Mouse (Mus musculus) brain, embryonic 18.5 days (tissue): ENCODE data around the gene Gm12216.
"Not testable (repeated sequence)": the region's sequence is repeated elsewhere in the genome, so short reads cannot be mapped to it uniquely, and the experiment has no call there.

Source experiments
- DNase-seq: peaks from one replicate; pipeline ENCODE4 v3.0.0-alpha.2; 2012; ENCODE audit warnings: low read depth, low spot score

Gene Gm12216

DNA sequence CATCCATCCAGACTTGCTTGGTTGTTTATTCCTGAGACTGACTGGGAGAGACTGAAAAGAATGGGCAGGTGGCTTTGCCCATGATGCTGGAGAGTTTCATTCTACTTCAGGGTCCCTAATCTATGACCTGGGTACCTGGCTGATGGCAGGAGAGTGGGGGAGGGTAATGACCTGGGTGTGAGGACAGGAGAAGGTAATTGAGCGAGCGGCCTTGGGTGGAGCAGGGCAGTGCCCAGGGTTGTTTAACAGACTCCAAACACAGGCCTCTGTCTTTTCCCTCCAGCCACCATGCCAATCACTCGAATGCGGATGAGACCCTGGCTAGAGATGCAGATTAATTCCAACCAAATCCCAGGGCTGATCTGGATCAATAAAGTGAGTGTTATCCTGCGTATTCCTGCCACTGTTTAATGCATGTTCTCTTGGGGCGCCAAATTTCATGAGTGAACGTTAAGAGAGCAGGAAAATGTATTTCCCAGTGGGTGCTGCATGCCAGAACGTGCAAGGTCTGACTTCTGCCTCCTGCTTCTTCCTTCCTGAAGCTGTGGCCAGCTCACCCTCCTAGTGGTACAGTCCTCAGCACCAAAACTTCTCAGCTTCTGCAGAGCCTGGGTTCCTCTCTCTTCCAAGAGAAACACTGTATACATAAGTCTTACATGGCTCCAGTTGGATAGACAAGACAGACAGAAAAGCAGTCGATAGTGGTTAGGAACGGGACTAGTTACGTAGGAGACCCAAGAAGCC, 87.9 kb downstream of the Gm12216 start:
- no peak for DNase-seq

DNA sequence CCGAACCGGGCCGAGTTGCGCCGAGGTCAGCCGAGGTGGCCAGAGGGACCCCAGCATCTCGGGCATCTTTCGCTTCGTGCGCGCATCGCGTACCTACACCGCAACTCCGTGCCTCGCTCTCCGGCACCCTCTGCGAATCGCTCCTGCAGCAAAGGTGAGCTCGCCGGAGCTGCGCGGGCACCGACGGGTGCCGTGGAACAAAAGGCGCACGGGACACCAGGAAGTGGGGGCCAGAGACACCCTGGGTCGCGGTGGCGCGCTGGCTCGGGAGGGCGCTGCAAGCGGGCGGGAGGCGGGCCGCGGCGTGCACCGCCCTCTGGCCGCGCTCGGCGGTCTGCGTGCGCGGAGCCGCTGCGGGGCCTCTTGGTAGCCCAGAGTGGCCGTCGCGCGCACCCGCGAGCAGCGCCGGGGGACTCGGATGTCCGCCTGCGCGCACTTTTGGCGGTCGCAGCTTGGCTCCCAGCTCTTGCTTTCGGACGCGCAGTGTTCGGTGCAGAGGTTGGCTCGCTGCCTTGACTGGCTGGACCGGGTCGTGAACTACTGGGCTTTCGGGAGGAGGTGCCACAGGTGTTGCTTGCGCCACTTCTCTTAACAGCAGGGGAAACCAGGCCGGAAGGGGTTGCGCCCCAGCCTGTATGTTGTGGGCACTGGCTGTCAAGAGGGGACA, 88.8 kb downstream of the Gm12216 start:
- DNase-seq = no peak

DNA sequence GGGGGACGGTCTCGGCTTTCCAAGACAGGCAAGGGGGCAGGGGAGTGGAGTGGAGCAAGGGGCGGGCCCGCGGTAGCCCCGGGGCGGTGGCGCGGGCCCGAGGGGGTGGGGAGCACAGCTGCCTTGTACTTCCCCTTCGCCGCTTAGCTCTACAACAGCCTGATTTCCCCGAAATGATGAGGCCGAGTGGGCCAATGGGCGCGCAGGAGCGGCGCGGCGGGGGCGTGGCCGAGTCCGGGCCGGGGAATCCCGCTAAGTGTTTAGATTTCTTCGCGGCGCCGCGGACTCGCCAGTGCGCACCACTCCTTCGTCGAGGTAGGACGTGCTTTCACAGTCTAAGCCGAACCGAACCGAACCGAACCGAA, 89.3 kb downstream of the Gm12216 start, which contains the start of gene Irf1:
Gene Irf1, plus strand, starts transcription at position 255 of the 365 bp plus-strand sequence.
- peak; percentile 54 for DNase-seq

DNA sequence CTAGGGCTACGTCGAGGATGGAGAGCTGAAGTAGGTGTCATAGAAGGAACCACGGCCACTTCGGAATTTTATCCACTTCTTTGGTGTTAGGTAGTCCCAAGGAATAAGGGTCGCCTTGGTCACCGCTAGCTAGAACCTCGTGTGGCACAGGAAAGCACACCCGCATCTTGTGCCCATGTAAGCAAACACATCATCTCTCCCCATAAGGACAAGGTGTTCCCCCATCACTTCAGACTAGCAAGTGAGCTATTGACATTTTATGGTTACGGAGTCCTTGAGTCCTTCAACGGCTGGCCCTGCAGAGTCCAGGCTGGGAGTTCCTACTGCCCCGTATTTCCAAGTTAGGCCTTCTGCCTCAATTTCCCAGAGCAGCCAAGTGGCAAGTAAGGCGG, 89.9 kb downstream of the Gm12216 start:
- no peak for DNase-seq

DNA sequence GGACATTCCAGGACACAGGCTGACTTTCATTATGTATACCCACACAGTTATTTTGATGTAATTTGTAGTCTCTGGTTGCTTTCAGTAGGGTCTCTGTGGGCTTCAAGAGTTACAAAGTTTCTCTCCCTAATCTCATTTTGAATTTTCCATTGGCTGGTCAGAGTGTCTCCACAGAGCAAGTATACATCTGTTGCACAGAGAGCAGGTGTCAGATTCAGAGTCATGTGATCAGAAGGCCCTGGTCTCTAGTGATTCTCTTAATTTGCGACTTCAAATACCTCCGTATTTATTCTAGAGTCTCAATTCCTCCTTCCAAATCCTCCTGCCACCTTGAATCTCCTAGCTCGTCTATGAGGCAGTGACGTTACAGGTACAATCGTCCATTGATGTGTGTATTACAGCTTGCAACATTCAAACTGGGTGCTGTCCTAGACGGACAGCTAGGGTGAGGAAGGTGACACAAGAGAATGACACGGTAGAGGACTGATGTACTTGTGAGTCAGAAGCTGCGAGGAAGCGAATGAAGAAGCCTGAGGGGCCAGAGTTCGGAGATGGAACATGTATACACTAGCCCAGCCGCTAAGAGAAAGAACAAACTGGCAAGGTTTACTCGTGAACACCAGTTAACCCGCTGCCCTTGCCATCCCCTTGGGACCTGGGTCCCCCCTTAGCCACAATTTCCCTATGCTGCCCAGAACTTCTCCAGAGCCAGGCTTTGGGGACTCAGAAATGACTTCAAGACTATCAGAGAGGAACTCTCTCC, 90.5 kb downstream of the Gm12216 start:
- no peak for DNase-seq

DNA sequence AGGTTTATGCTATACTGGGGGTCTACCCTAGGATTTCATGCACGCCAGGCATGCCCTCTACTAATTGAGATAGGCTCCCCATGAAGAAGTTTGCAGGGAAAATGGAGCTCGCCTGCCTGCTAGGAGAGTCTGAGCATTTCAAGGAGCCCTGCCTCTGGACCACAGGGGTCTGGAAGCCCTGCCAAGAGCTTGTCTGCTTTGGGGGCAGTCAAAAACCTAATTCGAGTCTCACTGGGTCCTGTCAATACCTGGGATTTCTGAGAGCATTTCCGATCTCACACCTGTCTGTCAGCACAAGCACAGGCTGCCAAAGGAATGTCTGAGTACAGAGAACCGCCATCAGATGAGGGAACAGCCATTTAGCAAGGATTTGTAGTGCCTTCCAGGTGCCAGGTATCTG, 94.5 kb downstream of the Gm12216 start:
- DNase-seq = no peak

DNA sequence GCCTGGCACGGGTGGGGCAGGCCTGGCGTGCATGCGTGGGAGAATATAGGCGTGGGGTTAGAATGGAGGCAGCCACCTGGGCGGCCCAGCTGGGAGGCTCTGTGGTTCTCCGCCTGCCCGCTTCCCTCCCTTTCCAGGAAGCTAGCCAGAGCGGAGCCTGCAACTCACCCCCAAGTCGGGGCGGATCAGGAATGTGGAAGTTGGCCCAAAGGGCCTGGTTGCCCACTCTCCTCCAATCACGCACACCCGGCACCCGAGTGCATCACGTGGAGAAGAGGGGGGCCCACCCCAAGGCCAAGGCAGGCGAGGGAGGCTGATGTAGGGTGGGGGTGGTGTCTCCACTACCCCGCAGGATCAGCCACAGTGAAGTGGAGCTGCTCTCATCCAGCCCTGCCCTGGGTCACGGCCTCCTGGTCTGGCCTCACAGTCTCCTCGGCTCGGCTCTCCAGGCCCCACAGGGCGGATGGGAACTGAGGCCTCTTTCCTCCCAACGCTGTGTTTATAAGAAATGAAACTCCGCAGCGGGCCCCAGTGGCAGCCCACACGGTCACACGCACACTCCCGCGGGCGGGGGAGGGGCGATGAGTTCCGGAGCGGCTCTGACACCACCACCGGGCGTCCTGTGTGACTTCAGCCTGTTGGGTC, 95.4 kb downstream of the Gm12216 start:
- DNase-seq = no peak

DNA sequence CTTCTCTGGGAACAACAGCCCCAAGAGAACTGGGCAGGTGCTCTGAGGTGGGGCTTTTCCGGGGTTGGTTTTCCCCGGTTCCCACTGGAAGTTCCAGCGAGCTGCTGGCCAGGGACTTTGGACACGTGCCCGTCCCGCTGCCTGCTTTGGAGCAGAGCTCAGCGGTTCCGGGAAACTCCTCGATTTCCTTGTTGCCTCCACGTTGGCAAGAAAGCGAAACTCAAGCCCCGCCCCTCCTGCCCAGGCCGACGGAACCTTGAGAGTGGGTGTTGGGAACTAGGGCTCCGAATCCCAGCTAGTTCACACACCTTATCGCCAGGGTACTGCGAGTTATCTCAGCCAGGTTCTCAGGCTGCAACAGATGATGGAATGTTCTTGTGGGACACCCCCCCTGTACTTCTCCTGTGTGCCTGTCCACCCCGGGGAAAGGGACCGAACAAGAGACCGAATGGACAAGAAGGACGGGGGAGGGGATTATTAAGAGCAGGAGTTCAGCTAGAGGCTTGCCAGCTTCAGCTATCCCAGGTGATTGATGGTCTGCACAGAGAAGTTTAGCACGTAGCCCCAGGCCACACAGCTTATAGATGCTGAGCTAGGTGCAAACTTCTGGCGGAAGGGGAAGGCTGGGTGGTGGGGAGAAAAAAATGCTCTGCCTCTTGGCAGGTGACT, 96.1 kb downstream of the Gm12216 start:
- no peak for DNase-seq

DNA sequence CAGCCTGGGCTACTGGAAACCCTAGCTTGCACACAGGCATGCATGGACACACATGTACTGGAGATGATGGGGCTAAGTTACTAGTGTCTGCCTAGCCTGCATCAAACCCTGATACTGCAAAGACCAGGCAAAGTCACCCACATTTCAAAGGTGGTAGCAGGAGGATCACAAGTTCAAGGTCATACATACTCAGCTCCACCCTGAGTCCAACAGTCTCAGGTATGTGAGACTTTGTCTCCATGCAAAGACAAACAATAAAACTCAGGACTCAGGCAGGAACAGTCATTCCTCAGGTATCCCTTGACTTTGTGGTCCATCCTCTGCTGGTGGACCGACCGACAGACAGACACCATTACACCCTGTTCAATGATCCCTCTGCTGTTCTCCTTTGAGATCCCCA, 96.6 kb downstream of the Gm12216 start:
- no peak for DNase-seq

DNA sequence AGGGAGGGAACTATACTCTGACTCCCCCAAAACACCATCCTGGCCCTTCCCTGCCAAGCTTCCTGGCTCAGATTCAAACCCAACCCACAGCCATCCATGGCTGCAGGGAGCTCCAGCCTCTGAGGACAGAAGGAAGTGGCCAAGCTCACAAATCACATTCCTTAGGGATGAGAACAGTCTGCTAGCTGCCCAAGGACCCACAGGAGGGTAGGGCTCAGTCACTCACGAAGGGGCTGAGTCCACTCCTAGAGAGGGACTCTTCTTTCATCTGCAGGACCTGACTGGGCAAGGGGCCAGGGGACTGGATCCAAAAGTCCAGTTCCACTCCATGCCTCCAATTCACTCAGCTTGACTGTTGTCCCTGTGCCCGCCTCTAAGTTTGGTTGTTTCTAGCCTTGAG, 97.2 kb downstream of the Gm12216 start:
- no peak for DNase-seq

DNA sequence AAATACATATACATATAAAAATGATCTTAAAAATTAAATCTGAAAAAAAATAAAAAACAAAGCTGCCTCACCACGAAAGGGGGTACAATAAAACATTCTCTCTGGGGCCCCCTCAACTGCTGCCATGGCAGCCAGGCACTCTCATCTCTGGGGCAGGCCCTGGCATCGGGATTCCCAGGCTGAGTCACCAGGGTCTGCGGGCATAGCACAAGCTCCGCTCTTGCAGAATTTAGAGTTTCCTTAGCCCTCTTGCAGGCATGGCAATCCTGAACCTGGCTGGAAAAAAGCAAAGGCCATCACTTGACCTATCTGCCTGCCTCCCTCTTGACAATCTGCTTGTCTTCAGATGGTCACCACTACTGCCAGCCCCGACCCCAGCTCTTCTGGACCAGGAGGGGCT, 97.8 kb downstream of the Gm12216 start:
- DNase-seq = no peak

DNA sequence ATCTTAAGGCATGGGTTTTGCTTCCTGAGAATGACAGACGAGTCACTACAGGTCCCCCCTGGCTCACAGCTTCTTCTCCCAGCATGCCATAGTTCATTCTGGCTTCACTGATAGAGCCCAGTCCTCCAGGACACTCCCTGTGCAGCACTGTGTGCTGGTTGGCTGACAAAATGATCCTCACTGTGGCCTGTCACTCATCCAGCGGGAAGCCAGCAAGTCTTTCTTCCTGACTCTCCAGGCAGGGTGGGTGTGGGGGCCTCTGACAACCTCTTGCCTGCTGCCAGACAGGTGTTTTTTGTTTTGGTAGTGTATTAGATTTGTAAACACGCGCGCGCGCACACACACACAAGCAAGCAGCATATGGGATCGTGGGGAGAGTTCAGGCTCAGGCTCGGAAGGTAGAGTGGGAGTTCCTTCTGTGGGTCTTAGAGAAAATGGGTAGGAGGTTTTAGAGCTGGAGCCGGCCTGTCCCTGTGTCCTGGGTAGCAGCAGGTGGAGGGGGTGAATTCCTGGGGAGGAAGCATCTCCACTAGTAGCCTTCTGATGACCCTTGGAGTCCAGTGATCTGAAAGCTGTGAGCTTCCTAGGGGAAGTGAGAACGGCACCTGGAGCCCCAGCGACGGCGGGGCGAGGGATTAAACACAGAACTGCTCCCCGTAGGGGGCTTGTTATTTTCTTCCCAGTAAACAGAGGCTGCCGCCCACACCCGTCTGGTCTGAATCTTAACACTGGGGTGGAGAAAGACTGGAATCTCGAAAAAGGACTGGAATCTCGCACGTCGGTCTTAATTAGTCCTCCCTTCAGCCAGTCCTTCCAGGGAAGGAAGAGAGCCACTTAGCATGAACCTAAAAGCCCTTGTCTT, 99.3 kb downstream of the Gm12216 start:
- no peak for DNase-seq

DNA sequence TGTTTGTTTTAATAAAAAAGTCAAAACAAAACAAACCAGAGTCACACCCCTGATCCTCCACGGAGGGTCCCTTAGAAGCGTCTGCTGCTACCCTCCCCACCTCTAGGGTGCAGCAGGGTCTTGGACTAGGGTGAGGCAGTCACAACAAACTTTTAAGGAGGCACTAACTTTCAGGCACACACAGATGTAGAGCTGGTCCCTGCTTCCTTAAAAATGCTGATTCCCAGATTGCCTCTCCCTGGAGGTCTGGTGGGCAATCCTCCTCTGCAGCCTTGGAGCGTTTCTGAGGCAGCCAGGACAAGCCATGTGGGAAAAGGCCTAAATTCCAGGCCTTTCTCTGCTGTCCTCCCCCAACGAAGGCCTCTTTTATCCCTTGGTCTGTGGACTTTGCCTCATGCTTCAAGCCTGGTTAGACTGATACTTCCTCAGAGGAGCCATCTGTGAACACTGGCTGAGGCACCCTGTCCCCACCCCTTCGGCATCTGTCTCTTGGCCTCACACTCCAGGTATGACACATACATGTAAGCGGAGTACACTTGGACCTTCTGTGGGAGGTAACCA, 100.2 kb downstream of the Gm12216 start:
- DNase-seq = no peak

DNA sequence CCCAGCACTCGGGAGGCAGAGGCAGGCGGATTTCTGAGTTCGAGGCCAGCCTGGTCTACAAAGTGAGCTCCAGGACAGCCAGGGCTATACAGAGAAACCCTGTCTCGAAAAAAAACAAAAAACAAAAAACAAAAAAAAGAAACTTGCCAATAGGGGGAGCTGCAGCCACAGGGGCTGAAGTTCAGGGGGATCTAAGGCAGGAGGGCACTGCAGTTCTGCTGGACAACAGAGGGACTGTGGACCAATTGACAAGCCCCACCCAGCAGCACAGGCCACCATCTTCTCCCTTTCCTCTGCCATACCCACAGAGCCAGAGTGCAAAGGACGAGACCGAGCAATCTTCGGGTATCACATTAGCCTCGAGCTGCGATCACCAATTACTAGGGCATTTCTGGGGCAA, 101.0 kb downstream of the Gm12216 start:
- not testable (repeated sequence) for DNase-seq

DNA sequence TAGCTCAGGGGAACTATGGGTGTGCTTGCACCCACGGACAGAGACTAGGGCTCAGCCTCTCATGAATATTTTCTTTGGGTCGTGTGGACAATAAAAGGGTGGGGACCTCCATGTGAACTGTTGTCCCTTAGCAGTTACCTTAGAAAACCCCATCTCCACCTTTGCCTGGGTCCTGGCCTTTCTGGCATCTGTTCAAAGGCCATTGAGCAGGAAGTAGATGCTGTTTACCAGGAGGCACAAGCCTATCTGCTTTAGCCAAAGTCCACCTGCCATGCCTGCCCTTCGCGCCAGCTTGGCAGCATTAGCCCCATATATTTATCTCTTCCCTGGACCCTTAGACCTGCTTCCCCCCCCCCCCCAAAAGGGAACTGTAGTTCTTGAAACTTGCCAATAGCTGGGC, 101.4 kb downstream of the Gm12216 start:
- DNase-seq = no peak

DNA sequence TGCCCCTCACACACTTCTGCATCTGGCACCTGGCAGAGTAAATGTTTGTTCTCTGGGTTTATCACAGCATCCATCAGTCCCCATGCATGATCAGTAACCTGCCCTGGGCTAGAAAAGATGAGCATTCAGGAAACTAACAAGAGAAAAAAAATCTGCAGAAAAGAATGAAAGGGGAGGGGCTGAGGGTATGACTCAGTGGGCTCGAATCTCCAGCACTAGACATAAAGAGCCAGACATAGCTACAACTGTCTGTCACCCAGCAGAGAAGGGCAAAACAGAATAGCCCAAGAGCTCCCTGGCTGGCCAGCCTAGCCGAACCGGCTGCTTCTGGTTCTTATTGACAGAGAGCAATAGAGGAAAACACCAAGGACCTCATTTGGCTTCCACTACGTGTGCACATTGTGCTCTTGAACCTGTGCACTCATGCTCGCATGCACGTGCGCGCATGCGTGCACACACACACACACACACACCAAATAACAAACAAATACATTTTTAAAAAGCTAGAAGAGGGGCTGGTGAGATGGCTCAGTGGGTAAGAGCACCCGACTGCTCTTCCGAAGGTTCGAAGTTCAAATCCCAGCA, 104.0 kb downstream of the Gm12216 start:
- DNase-seq = no peak

DNA sequence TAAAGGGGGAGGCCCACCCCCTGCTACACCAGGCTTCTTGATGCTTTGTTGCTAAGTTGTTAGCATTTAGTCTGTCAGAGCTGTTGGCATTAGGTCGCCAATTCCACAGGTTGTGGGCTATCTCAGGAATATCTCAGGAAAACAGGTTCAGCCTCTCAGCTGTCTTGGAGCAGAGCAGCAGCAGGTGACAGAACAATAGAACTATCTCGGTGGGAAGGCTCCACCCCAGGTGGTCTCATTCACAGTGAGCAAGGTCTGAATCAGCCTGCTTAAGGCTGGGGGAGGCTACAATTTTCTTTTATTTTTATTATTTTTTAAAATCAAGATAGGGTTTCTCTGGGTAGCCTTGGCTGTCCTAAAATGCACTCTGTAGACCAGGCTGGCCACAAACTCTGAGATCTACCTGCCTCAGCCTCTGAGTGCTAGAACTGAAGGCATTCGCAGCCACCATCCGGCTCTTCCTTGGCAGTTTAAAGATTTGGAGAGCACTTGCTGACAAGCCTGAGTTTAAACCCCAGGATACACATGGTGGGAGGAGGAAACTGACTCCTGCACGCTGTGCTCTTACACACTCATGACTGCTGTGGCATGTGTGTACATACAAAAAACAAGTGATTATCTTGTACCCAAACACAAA, 109.2 kb downstream of the Gm12216 start:
- no peak for DNase-seq

DNA sequence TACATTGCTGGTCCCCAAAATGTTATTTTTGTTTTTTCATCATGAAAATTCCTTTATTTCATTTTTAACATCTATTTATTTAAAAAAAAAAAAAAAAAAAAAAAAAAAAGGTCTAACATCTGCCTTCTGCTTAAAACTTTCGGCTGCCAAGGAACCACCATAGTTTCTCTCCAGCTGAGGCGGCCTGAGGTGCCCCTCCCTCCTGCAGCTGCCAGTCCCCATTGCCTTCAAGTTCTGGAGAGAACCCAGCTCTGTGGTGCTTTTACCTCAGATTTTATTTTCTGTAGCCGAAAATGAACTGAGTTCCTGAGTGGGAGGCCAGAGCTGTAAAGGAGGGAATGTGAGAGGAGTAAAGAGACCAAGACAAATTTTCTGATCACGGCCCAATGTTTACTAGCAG, 109.8 kb downstream of the Gm12216 start:
- DNase-seq = no peak

DNA sequence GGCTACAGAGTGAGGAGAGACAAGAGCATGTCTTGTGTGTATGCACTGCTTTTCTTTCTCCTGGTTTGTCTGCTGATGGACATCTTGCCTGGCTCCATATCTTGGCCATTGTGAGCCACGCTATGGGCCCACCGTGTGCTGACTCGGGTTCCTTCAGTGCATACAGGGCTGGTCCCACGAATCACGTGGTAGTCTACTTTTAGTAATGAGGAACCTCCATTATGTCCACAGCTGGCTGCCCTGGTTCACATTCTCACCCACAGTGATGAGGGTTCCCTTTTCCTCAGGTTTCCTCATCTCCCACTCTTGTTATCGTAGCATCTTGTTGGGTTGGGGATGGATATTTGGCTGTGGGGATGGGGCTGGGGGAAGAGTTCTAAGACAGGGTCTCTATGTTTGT, 110.4 kb downstream of the Gm12216 start:
- DNase-seq = no peak

DNA sequence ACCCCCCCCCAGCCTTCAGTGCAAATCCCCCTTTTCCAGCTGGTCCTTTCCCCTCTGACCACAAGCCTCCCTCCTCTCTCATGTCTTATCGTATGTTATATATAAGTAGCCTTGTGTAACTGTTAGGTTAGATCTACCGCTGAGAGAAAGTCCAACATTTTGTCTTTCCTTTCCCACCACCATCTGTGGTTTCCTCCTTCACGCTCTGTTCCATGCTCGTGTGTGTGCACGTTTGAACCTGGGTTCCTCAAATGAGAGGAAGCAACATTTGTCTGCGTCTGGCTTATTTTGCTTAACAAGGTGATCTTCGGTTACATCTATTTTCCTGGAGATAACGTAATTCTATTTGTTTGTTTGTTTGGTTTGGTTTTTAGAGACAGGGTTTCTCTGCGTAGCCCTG, 111.1 kb downstream of the Gm12216 start:
- DNase-seq = no peak
